Mouse (Mus musculus) gonadal fat pad, adult 2 months (tissue): ENCODE results near the gene Them4. TPM values are rescaled to one million over a fixed set of nuclear protein-coding genes. Genes with fewer than 3 reads are reported as not detected.
A peak's percentile ranks its signal among the peaks of the same experiment; 100 is the strongest.

Experiments used
- DNase-seq: peaks from one replicate; pipeline ENCODE4 v3.0.0-alpha.2; 2012; ENCODE audit warnings: low read depth
- polyA plus RNA-seq: library from polyadenylated mRNA; depleted of rRNA; stranded (reverse); fragments of >200 nt; gene quantifications from 2 replicates; pipeline ENCODE4 v1.2.3, GENCODE M21; 2012; rRNA removed

Gene Them4
- polyA plus RNA-seq, 1 experiment = 6.8 TPM

DNA sequence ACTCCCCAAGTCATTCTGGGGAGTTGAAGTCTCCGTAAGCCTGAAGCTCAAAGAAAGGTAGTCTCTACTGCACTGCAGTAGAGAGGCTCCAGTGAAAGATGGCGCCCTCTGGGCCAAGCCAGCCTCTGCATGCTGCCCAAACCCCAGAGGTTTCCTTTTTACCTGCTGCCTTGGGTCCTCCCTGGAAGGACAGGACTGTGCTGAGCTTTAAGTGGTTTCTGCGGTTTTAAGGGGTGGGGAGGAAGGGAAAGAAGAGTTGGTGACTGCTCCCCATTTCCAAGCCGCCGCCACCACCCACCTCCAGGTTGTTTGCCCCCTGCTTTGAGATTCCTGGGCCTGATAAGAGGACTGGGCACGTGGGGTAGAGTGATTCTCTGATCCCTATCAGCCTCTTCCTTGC lies 58.7 kb downstream of the Them4 start:
- no peak for DNase-seq

DNA sequence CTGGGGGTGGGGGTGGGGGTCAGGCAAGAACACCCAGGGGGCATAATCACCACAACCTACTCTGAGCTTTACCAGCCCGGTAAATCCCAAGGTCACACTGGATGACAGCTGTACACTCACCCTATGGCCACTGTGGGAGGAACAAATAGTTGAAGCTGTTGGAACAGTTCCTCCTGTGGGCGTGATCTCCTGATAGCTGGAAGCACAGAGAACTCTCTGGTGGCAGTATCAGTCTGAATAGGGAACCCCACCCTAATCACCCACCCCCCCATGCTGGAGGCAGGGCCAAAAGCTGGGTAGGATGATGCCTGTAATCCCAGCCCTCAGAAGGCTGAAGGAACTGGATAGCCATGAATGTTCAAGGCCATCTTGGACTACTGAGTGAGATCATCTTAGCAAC lies 59.8 kb downstream of the Them4 start:
- no peak for DNase-seq

DNA sequence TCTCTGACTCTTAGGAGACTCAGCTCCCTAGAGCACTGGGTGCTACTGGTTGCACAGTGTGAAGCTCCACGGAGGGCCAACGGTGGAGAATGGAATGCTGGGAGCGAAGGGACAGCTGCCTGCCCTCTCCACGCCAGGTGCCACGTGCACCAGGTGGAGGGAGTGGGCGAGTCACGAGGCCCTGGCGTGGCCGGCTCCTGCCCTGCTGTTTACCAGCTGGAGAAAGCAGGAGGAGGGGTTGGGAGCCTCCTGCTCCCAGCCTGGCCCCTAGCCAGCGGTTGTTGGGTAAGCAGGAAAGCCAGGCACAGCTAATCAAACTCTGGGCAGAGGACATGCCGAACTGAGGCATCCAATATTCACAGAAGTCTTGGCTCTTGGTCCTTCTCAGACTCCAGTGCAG lies 61.7 kb downstream of the Them4 start:
- DNase-seq = peak; percentile 58

DNA sequence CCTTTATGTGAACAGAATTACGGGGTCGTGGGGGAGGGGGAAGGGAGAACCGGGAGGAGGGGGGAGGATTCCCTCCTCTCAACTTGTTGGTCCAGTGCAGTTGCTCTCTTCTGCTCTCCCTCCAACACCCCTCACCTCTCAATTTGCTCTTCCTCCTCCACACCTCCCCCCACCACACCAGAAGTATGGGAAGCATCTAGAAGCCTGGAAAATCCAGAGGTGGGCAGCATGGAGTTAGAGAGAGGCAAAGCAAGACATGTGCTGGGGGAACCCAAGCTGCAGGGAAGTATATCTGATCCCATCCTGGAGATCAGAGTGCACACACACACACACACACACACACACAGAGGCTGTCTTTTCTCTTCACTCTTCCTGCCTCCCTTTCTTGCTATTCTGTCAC lies 62.1 kb downstream of the Them4 start:
- no peak for DNase-seq

DNA sequence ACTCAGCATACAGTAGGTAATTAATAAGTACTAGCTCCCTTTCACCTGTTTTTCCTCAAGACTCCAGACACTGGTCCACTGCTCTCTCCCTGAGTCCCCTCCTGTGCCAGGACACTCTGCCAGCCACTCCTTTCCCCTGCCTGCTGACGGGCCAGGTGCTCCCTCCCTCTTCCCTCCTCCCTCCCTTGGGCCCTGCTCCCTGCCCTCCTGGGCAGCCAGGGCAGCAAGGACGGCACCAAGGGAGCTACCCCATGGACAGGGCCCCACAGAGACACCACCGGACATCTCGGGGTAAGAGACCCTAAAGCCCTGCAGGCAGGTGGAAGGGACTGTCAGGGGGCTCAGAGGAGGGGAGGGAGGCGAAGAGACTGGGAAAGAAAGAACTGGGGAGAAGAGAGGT lies 62.8 kb downstream of the Them4 start, which contains the start of gene Rorc:
TSS of gene Rorc (plus strand) at position 154 of the 400 bp plus-strand sequence.
- no peak for DNase-seq

DNA sequence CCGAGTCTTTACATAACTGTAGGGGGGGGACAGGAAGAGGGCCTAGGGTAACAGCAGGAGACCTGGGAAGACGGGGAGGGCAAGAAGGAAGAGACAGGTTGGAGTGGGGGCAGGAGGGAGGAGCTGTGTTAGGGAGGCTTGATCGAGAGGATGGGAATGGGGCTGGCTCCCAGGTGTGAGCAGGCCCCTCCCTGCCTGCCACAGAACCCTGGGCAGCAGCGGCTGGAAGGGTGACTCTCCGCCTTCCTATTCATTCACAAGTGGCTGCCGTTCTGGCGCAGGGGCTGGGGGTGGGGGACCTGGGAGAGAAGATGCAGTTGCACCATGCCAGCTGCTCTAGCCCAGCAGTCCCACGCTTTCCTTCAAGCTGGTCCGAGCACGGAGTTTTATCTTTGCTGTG lies 63.2 kb downstream of the Them4 start:
- no peak for DNase-seq

DNA sequence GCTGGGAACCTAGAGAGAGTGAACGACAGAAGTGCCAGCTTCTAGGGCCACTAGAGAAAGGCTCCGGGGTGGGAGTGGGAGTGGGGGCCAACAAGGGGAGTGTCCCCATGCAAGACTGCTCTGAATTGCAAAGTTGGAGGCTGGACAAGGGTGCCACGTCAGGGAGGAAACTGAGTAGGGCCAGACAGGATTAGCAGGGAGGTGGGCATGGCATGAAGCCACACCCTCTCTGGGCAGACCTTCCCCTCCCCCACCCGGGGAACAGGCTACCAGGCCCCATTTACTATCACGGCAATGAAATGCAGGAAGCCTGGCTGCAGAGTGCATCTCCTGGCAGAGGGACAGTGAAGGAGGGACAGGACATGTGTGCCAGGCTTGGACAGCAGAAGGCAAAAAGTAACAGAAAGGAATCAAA lies 63.7 kb downstream of the Them4 start:
- DNase-seq = no peak

DNA sequence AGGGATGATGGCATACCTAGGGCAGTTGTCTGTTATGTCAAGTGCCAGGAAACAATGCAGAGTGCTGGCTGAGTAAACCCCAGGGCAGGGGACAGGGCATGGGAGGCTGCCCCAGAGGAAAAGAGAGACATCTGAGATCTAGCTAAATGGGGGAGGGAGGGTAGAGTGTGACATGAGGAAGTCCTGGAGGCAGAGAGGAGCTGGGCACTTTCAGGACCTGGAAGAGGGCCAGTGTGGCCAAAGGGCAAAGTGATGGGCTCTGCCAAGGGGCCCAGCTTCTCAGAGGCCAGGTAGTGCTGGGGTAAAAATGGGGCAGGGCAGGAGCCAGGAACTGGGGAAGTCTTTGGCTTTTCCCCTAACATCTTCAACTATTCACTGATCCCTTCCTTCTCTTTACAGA lies 64.7 kb downstream of the Them4 start:
- DNase-seq = no peak

DNA sequence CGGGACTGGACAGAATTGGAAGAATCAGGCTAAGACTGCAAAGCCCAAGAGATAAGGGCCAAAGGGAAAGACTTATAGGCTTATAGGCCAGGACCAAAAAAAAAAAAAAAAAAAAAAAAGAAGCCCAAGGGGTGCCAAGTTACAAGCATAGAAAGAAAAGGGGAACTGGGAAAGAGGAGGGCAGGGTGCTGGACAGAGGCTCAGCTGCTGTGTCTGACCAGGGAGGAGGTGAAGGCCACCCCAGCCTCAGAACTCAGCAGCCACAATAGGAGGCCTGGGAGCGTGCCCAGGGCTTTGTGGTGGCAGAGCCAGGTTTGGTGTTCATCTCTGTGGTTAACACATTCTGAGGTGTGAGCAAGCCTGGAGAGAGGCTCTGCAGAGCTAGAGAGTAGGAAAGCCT lies 65.3 kb downstream of the Them4 start:
- DNase-seq = no peak

DNA sequence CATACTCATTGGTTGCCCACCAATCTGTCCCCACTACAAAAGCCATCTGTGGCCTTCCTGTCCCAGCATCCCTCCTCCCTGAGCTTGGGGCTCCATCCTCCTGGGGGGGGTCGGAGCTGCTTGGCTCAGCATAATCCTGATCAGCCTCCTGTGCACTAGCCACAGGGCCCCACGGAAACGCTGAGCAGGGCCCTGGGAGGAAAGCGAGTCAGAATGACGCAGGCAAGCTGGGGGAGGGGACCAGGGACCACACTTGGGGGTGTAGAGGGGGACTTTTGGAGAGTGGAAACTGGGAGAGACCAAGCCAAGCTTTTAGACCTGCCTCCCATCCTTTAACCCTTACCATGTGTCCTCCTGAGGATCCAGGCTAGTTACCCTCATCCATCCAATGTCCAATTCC lies 66.0 kb downstream of the Them4 start:
- no peak for DNase-seq

DNA sequence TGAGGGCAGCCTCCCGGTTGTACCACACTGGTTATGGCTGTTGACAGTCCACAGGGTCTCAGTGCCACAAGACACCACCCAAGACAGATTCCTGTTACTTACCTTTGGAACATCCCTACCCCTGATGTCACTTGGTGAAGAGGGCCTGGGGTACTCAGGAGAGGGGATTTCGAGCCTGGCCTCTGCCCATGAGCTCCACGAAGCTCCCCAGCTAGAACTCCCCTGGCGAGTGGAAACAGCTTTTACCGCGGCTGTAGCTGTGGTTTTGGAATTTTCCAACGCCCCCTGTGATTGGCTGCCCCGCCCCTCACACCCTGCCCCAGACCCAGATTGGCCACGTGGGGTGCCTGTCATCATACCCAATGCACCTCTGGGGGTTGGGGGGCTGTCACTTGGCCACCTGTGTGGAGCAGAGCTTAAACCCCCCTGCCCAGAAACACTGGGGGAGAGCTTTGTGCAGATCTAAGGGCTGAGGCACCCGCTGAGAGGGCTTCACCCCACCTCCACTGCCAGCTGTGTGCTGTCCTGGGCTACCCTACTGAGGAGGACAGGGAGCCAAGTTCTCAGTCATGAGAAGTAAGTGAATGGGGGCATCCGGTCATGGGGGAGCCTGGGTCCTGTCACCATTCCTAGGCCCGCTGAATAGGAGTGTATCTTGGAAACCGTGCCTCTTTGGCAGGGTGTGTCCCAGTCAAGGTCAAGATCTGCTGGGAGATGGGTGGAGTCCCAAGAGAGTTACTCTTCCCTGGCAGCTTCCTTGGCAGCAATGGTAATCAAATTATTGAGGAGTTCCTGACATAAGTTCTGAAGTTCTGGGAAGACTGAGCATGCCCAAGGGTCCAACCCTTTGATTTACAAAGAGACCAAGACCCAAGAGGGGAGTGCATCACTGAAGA lies 67.4 kb downstream of the Them4 start:
- no peak for DNase-seq

DNA sequence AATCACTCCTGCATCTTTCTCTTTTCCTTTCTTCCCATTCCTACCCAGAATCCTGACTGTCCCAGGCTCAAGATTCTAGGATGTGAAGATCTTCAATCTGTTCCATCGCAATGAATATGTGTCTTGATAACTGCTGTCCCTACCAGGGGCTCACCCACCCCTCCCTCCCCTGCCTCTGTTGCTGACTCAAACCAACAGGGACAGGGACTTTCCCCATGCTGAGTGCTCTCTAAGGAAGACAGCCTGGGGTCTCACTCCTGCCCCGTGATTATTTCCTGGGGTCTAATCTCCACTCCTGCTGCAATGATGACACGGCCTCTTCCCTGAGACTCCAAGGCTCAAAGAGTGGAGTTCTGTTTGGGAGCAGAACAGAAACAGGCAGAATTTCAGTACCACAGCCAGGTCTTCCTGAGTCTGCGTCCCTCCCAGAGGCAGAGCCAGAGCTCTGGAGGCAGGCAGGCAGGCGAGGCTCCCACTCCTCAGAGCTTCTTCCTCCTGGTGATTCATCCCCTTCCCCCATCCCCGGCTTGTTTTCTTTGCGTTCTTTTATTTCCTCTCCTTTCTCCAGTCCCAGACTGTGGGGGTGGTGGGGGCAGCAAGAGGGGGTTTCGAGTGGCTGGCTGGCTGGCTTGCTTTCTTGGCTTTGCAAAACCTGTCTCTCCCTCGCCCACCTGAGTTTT lies 70.1 kb downstream of the Them4 start:
- DNase-seq = no peak

Other genes starting within 250 kb of the Them4 start
- gene Gm10697, start 237.4 kb upstream of the Them4 start, polyA plus RNA-seq = not detected in 2 replicates
- gene Gm10696, start 131.9 kb upstream of the Them4 start, polyA plus RNA-seq = not detected in 2 replicates
- gene Gm5286, start 113.4 kb upstream of the Them4 start, polyA plus RNA-seq = not detected in 2 replicates
- not detected in 2 replicates for gene Gm4778, start 46.1 kb upstream of the Them4 start, polyA plus RNA-seq
- 0.09 and 0.16 TPM in 2 replicates for gene Them5, start 32.0 kb downstream of the Them4 start, polyA plus RNA-seq
- 0.42 and 0.69 TPM in 2 replicates for gene C2cd4d, start 52.3 kb downstream of the Them4 start, polyA plus RNA-seq
- gene Rorc, start 62.7 kb downstream of the Them4 start, polyA plus RNA-seq = 13.6 and 18.5 TPM in 2 replicates
- 0.04 and 0.19 TPM in 2 replicates for gene Lingo4, start 88.4 kb downstream of the Them4 start, polyA plus RNA-seq
- 1.3 and 2.0 TPM in 2 replicates for gene Tdrkh, start 103.2 kb downstream of the Them4 start, polyA plus RNA-seq
- 28.0 and 29.0 TPM in 2 replicates for gene Mrpl9, start 133.2 kb downstream of the Them4 start, polyA plus RNA-seq
- 28.5 and 31.4 TPM in 2 replicates for gene Oaz3, start 133.8 kb downstream of the Them4 start, polyA plus RNA-seq
- gene Celf3, start 168.2 kb downstream of the Them4 start, polyA plus RNA-seq = 0.09 and 0.49 TPM in 2 replicates
- gene Riiad1, start 170.3 kb downstream of the Them4 start, polyA plus RNA-seq = 0.69 and 1.7 TPM in 2 replicates